Mouse (Mus musculus) midbrain, embryonic 10.5 days (tissue): ENCODE measurements around the gene Phactr1. TPM values are rescaled to one million over a fixed set of nuclear protein-coding genes. Genes with fewer than 3 reads are reported as not detected.

Source experiments
- DNase-seq: peaks from one replicate; pipeline ENCODE4 v3.0.0-alpha.2; 2017; ENCODE audit warnings: low spot score
- H3K27ac ChIP-seq: fragments of 300-500 bp; sonication (generic); replicated peaks from 2 replicates; pipeline ENCODE4 v1.5.1; 2016; ENCODE audit warnings: mild to moderate bottlenecking
- H3K27me3 ChIP-seq: fragments of 300-500 bp; sonication (generic); 2 replicates; pipeline ENCODE4 v1.6.1; 2016; ENCODE audit warnings: low read depth, mild to moderate bottlenecking; ENCODE audit not compliant: poor library complexity, severe bottlenecking
- H3K36me3 ChIP-seq: fragments of 300-500 bp; sonication (generic); 2 replicates; pipeline ENCODE4 v1.6.1; 2016; ENCODE audit warnings: mild to moderate bottlenecking, moderate library complexity
- H3K4me1 ChIP-seq: fragments of 300-500 bp; sonication (generic); 2 replicates; pipeline ENCODE4 v1.6.1; 2016
- H3K4me3 ChIP-seq: fragments of 300-500 bp; sonication (generic); 2 replicates; pipeline ENCODE4 v1.5.1; 2016; ENCODE audit warnings: mild to moderate bottlenecking, moderate library complexity
- H3K9me3 ChIP-seq: fragments of 300-500 bp; sonication (generic); replicated peaks from 2 replicates; pipeline ENCODE4 v1.6.1; 2016; ENCODE audit warnings: mild to moderate bottlenecking
- WGBS: fragments of 180-500 bp; shearing (Covaris S2); methylation state at CpG from one replicate; pipeline ENCODE4 v1.1.7; 2016; 5-methylcytosine and 5-hydroxymethylcytosine counted together
- polyA plus RNA-seq: library from polyadenylated mRNA; unstranded; fragments of >200 nt; fragmentation: Nextera tagmentation; extraction: Ambion mirVana; gene quantifications from 2 replicates; pipeline ENCODE4 v1.2.1, GENCODE M21; 2016

Gene Phactr1
- polyA plus RNA-seq, 1 experiment from 2014 or later, result 5.5 TPM

GRCm38 (mm10) chr13:42889516-42890474 is 209.4 kb downstream of the Phactr1 start:
- 82% methylated on average over 12 of the region's 12 CpGs for WGBS
- H3K4me3 ChIP-seq, result no peak overlapping the region
- no peaks in the 10 kb centered on the region for H3K36me3 ChIP-seq
- H3K27me3 ChIP-seq, result no peaks in the 10 kb centered on the region
- H3K27ac ChIP-seq, result no peak overlapping the region
- no peaks in the 10 kb centered on the region for H3K9me3 ChIP-seq
- no peaks in the 10 kb centered on the region for H3K4me1 ChIP-seq
- no peak for DNase-seq

GRCm38 (mm10) chr13:42890651-42891050 is 210.2 kb downstream of the Phactr1 start:
- 84% methylated on average over 5 of the region's 5 CpGs for WGBS
- H3K36me3 ChIP-seq, result no peaks in the 10 kb centered on the region
- no peaks in the 10 kb centered on the region for H3K9me3 ChIP-seq
- H3K27me3 ChIP-seq, result no peaks in the 10 kb centered on the region
- H3K4me3 ChIP-seq, result no peak overlapping the region
- DNase-seq, result no peak
- H3K4me1 ChIP-seq, result no peaks in the 10 kb centered on the region
- H3K27ac ChIP-seq, result no peak overlapping the region

- WGBS, result 94% methylated on average over 10 of the region's 10 CpGs
- H3K27ac ChIP-seq, result no peak overlapping the region
- no peaks in the 10 kb centered on the region for H3K9me3 ChIP-seq
- no peaks in the 10 kb centered on the region for H3K36me3 ChIP-seq
- no peaks in the 10 kb centered on the region for H3K4me1 ChIP-seq
- H3K4me3 ChIP-seq, result no peak overlapping the region
- DNase-seq, result no peak
- H3K27me3 ChIP-seq, result no peaks in the 10 kb centered on the region
These were observed 213.6 kb downstream of the Phactr1 start for GRCm38 (mm10) chr13:42894016-42894415.

- no peaks in the 10 kb centered on the region for H3K4me1 ChIP-seq
- H3K27me3 ChIP-seq, result no peaks in the 10 kb centered on the region
- no peaks in the 10 kb centered on the region for H3K9me3 ChIP-seq
- no peaks in the 10 kb centered on the region for H3K36me3 ChIP-seq
- no peak overlapping the region for H3K27ac ChIP-seq
- WGBS, result 95% methylated on average over 12 of the region's 12 CpGs
- no peak for DNase-seq
- H3K4me3 ChIP-seq, result no peak overlapping the region
These were observed 214.2 kb downstream of the Phactr1 start for GRCm38 (mm10) chr13:42894598-42894997.

- DNase-seq, result no peak
- no peak overlapping the region for H3K27ac ChIP-seq
- H3K27me3 ChIP-seq, result no peaks in the 10 kb centered on the region
- WGBS, result 87% methylated on average over 3 of the region's 3 CpGs
- H3K4me1 ChIP-seq, result no peaks in the 10 kb centered on the region
- H3K9me3 ChIP-seq, result no peaks in the 10 kb centered on the region
- no peak overlapping the region for H3K4me3 ChIP-seq
- H3K36me3 ChIP-seq, result no peaks in the 10 kb centered on the region
These were observed 215.6 kb downstream of the Phactr1 start for GRCm38 (mm10) chr13:42895980-42896379.

GRCm38 (mm10) chr13:42899611-42900010 is 219.2 kb downstream of the Phactr1 start:
- no peak overlapping the region for H3K27ac ChIP-seq
- H3K27me3 ChIP-seq, result no peaks in the 10 kb centered on the region
- H3K9me3 ChIP-seq, result no peaks in the 10 kb centered on the region
- peaks cover 7% of the 10 kb centered on the region for H3K4me1 ChIP-seq
- 80% methylated on average over 3 of the region's 3 CpGs for WGBS
- no peak for DNase-seq
- no peaks in the 10 kb centered on the region for H3K36me3 ChIP-seq
- no peak overlapping the region for H3K4me3 ChIP-seq

GRCm38 (mm10) chr13:42901837-42902236 is 221.4 kb downstream of the Phactr1 start:
- Histone ChIP-seq H3K27me3 (no peaks in the 10 kb centered on the region), H3K36me3 (no peaks in the 10 kb centered on the region), H3K27ac (no peak overlapping the region), H3K9me3 (no peaks in the 10 kb centered on the region), H3K4me1 (peaks cover 11% of the 10 kb centered on the region), H3K4me3 (no peak overlapping the region)
- 91% methylated on average over 2 of the region's 2 CpGs for WGBS
- DNase-seq, result no peak

GRCm38 (mm10) chr13:42902859-42903258 is 222.4 kb downstream of the Phactr1 start:
- WGBS, result 88% methylated on average over 3 of the region's 3 CpGs
- Histone ChIP-seq H3K27ac (no peak overlapping the region), H3K36me3 (no peaks in the 10 kb centered on the region), H3K9me3 (no peaks in the 10 kb centered on the region), H3K27me3 (no peaks in the 10 kb centered on the region), H3K4me1 (peaks cover 11% of the 10 kb centered on the region), H3K4me3 (no peak overlapping the region)
- DNase-seq, result no peak

- Histone ChIP-seq H3K36me3 (no peaks in the 10 kb centered on the region), H3K9me3 (no peaks in the 10 kb centered on the region), H3K4me1 (peaks cover 11% of the 10 kb centered on the region), H3K4me3 (no peak overlapping the region), H3K27me3 (no peaks in the 10 kb centered on the region), H3K27ac (no peak overlapping the region)
- WGBS, result 79% methylated on average over 4 of the region's 4 CpGs
- no peak for DNase-seq
These were observed 225.4 kb downstream of the Phactr1 start for GRCm38 (mm10) chr13:42905818-42906217.

GRCm38 (mm10) chr13:42906990-42907389 is 226.6 kb downstream of the Phactr1 start:
- Histone ChIP-seq H3K27me3 (no peaks in the 10 kb centered on the region), H3K9me3 (no peaks in the 10 kb centered on the region), H3K4me3 (no peak overlapping the region), H3K4me1 (peaks cover 11% of the 10 kb centered on the region), H3K36me3 (no peaks in the 10 kb centered on the region), H3K27ac (no peak overlapping the region)
- no peak for DNase-seq
- 85% methylated on average over 12 of the region's 12 CpGs for WGBS

GRCm38 (mm10) chr13:42915081-42915480 is 234.7 kb downstream of the Phactr1 start:
- Histone ChIP-seq H3K27ac (no peak overlapping the region), H3K9me3 (no peaks in the 10 kb centered on the region), H3K27me3 (peaks cover 41% of the 10 kb centered on the region), H3K4me1 (peaks cover 28% of the 10 kb centered on the region), H3K36me3 (no peaks in the 10 kb centered on the region), H3K4me3 (no peak overlapping the region)
- DNase-seq, result no peak
- WGBS, result 74% methylated on average over 4 of the region's 4 CpGs

GRCm38 (mm10) chr13:42915851-42916193 is 235.4 kb downstream of the Phactr1 start:
- Histone ChIP-seq H3K4me1 (peaks cover 28% of the 10 kb centered on the region), H3K9me3 (no peaks in the 10 kb centered on the region), H3K27me3 (peaks cover 41% of the 10 kb centered on the region), H3K27ac (peak overlapping the region; percentile 74; the same call in 1 of the 2 replicates), H3K4me3 (peak overlapping the region; percentile 76), H3K36me3 (no peaks in the 10 kb centered on the region)
- WGBS, result 11% methylated on average over 6 of the region's 6 CpGs
- DNase-seq, result no peak

- peak; percentile 62 for DNase-seq
- H3K4me1 ChIP-seq, result peaks cover 28% of the 10 kb centered on the region
- under 1% methylated on average over 74 of the region's 74 CpGs for WGBS
- H3K27ac ChIP-seq, result peak overlapping the region; percentile 74
- no peaks in the 10 kb centered on the region for H3K9me3 ChIP-seq
- peaks cover 41% of the 10 kb centered on the region for H3K27me3 ChIP-seq
- peak overlapping the region; percentile 76 for H3K4me3 ChIP-seq
- H3K36me3 ChIP-seq, result no peaks in the 10 kb centered on the region
These were observed 236.0 kb downstream of the Phactr1 start for GRCm38 (mm10) chr13:42916194-42917033.
